Mouse (Mus musculus) urinary bladder, postnatal 0 days (tissue): Measurements from ENCODE around the gene Fam49a. TPM values are rescaled to one million over a fixed set of nuclear protein-coding genes. Genes with fewer than 3 reads are reported as not detected.

Experiments used
- polyA plus RNA-seq: library from polyadenylated mRNA; unstranded; fragments of >200 nt; fragmentation: Nextera tagmentation; extraction: Ambion mirVana; gene quantifications from 2 replicates; pipeline ENCODE4 v1.2.1, GENCODE M21; 2015

Fam49a gene
- 17.6 and 22.7 TPM in 2 replicates for polyA plus RNA-seq

DNA sequence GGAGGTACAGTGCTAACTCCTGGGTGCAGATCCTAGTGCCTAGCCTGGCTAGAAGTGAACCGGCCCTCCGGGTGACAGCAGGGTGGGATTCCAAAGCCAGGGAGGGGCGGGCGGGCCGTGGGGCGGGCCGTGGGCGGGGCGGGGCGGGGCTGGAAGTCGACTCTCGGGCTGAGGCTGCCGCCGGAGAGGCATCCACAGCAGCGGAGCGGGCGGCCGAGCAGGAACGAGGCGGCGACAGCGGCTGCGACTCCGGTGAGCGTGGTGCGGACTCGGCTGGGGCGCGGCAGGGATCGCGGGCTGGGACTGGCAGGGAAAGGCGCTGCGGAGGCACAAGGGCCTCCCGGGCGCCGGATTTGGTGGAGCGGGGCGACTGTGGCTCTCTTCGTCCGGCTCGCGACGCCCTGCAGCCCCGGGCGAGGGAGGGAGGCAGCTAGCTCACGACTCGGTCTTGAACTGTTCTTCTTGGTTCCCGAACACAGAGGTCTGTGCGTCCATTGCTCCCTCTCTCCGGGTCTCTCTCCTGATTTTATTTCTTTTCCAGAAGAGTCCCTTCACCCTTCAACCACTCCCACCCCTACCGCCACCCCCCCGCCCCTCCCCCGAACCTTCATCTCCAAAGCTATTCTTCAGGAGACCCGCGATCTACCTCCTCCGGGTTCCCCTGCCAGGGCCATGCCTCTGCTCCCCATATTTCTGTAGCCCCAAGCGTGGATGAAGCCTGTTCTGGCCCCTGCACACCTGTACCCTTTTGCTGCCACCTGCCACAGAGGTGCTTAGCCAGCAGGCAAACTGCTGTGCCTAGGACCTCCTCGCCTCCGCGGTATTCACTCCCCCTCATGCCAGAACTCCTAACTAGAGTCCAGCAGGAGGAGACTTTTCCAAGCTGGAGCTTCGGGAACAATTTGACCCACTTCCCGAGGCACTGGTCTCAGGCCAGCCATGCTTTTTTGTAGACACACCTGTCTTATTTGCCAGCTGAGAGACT lies at the start of gene Fam49a:
Fam49a (plus strand) TSS at position 153 of the 985 bp plus-strand sequence.

